Mouse (Mus musculus): ENCODE measurements around the gene Npr1. TPM values are rescaled to one million over a fixed set of nuclear protein-coding genes. Genes with fewer than 3 reads are reported as not detected.

The Npr1 gene
- polyA plus RNA-seq, 1 experiment from 2014 or later: 21.0 TPM

- Histone ChIP-seq H3K9me3 (no peaks in the 10 kb centered on the region), H3K36me3 (no peaks in the 10 kb centered on the region), H3K27me3 (no peaks in the 10 kb centered on the region), H3K9ac (no peak overlapping the region), H3K4me3 (no peak overlapping the region), H3K4me1 (peaks cover 5% of the 10 kb centered on the region), H3K4me2 (no peak overlapping the region), H3K27ac (no peak overlapping the region)
- no peak for ATAC-seq (ENCODE audit: borderline replicate concordance, extremely low read depth, low FRiP score, low TSS enrichment)
- 25% methylated on average over 3 of the region's 3 CpGs for WGBS
Observed at GRCm38 (mm10) chr3:90472213-90472612, 6.5 kb upstream of the Npr1 start.

GRCm38 (mm10) chr3:90467618-90468300 lies 2.1 kb upstream of the Npr1 start:
- H3K27me3 ChIP-seq: peaks cover 25% of the 10 kb centered on the region
- H3K4me3 ChIP-seq: no peak overlapping the region
- WGBS: 89% methylated on average over 10 of the region's 10 CpGs
- H3K36me3 ChIP-seq: no peaks in the 10 kb centered on the region
- H3K9me3 ChIP-seq: no peaks in the 10 kb centered on the region
- H3K9ac ChIP-seq: no peak overlapping the region
- no peak overlapping the region for H3K4me2 ChIP-seq
- no peak overlapping the region for H3K27ac ChIP-seq
- ATAC-seq (ENCODE audit: borderline replicate concordance, extremely low read depth, low FRiP score, low TSS enrichment): no peak
- H3K4me1 ChIP-seq: peaks cover 24% of the 10 kb centered on the region

- WGBS: under 1% methylated on average over 15 of the region's 15 CpGs
- no peaks in the 10 kb centered on the region for H3K36me3 ChIP-seq
- H3K9me3 ChIP-seq: no peaks in the 10 kb centered on the region
- H3K9ac ChIP-seq: peak overlapping the region; percentile 52; the same call in 1 of the 2 replicates
- peaks cover 25% of the 10 kb centered on the region for H3K27me3 ChIP-seq
- ATAC-seq (ENCODE audit: borderline replicate concordance, extremely low read depth, low FRiP score, low TSS enrichment): peak; percentile 37
- H3K4me2 ChIP-seq: peak overlapping the region; percentile 84
- H3K4me3 ChIP-seq: peak overlapping the region; percentile 61
- H3K27ac ChIP-seq: peak overlapping the region; percentile 76
- H3K4me1 ChIP-seq: peaks cover 24% of the 10 kb centered on the region
Observed at GRCm38 (mm10) chr3:90466311-90466766, 673 bp upstream of the Npr1 start.

GRCm38 (mm10) chr3:90465081-90465685 lies 483 bp downstream of the Npr1 start:
- Histone ChIP-seq H3K27ac (peak overlapping the region; percentile 76), H3K4me2 (peak overlapping the region; percentile 84), H3K9me3 (no peaks in the 10 kb centered on the region), H3K36me3 (no peaks in the 10 kb centered on the region), H3K9ac (peak overlapping the region; percentile 52), H3K27me3 (peaks cover 25% of the 10 kb centered on the region), H3K4me3 (peak overlapping the region; percentile 61), H3K4me1 (peaks cover 24% of the 10 kb centered on the region)
- under 1% methylated on average over 75 of the region's 75 CpGs for WGBS
- ATAC-seq (ENCODE audit: borderline replicate concordance, extremely low read depth, low FRiP score, low TSS enrichment): peak; percentile 45; the same call in 1 of the 2 replicates

GRCm38 (mm10) chr3:90464552-90465080 lies 1.1 kb downstream of the Npr1 start:
- Histone ChIP-seq H3K27me3 (peaks cover 25% of the 10 kb centered on the region), H3K27ac (peak overlapping the region; percentile 76), H3K4me1 (peaks cover 24% of the 10 kb centered on the region), H3K9me3 (no peaks in the 10 kb centered on the region), H3K9ac (peak overlapping the region; percentile 52), H3K4me2 (peak overlapping the region; percentile 84), H3K4me3 (peak overlapping the region; percentile 61), H3K36me3 (no peaks in the 10 kb centered on the region)
- ATAC-seq (ENCODE audit: borderline replicate concordance, extremely low read depth, low FRiP score, low TSS enrichment): peak; percentile 53; the same call in 1 of the 2 replicates
- 9% methylated on average over 37 of the region's 37 CpGs for WGBS

GRCm38 (mm10) chr3:90462579-90462978 lies 3.1 kb downstream of the Npr1 start:
- Histone ChIP-seq H3K9me3 (no peaks in the 10 kb centered on the region), H3K9ac (0 out of 2 replicates have a peak overlapping the region, but pooled peaks have one; percentile 6), H3K4me2 (peak overlapping the region; percentile 84), H3K4me3 (peak overlapping the region; percentile 61), H3K4me1 (peaks cover 24% of the 10 kb centered on the region), H3K27me3 (peaks cover 25% of the 10 kb centered on the region), H3K36me3 (no peaks in the 10 kb centered on the region), H3K27ac (no peak overlapping the region)
- 24% methylated on average over 7 of the region's 7 CpGs for WGBS
- no peak for ATAC-seq (ENCODE audit: borderline replicate concordance, extremely low read depth, low FRiP score, low TSS enrichment)

GRCm38 (mm10) chr3:90461935-90462334 lies 3.7 kb downstream of the Npr1 start:
- H3K9me3 ChIP-seq: no peaks in the 10 kb centered on the region
- H3K9ac ChIP-seq: no peak overlapping the region
- no peak overlapping the region for H3K4me3 ChIP-seq
- peaks cover 24% of the 10 kb centered on the region for H3K4me1 ChIP-seq
- 75% methylated on average over 3 of the region's 3 CpGs for WGBS
- no peaks in the 10 kb centered on the region for H3K36me3 ChIP-seq
- ATAC-seq (ENCODE audit: borderline replicate concordance, extremely low read depth, low FRiP score, low TSS enrichment): no peak
- no peak overlapping the region for H3K4me2 ChIP-seq
- H3K27me3 ChIP-seq: peaks cover 25% of the 10 kb centered on the region
- H3K27ac ChIP-seq: no peak overlapping the region

GRCm38 (mm10) chr3:90460315-90460714 lies 5.4 kb downstream of the Npr1 start:
- ATAC-seq (ENCODE audit: borderline replicate concordance, extremely low read depth, low FRiP score, low TSS enrichment): no peak
- H3K4me1 ChIP-seq: peaks cover 11% of the 10 kb centered on the region
- no peak overlapping the region for H3K9ac ChIP-seq
- no peak overlapping the region for H3K4me3 ChIP-seq
- peaks cover 22% of the 10 kb centered on the region for H3K27me3 ChIP-seq
- H3K9me3 ChIP-seq: no peaks in the 10 kb centered on the region
- 50% methylated on average over 5 of the region's 5 CpGs for WGBS
- H3K27ac ChIP-seq: no peak overlapping the region
- no peaks in the 10 kb centered on the region for H3K36me3 ChIP-seq
- no peak overlapping the region for H3K4me2 ChIP-seq

- Histone ChIP-seq H3K27ac (no peak overlapping the region), H3K9me3 (no peaks in the 10 kb centered on the region), H3K36me3 (no peaks in the 10 kb centered on the region), H3K4me2 (no peak overlapping the region), H3K9ac (no peak overlapping the region), H3K27me3 (peaks cover 16% of the 10 kb centered on the region), H3K4me1 (peaks cover 5% of the 10 kb centered on the region; the same call in 1 of the 2 replicates), H3K4me3 (no peak overlapping the region)
- no peak for ATAC-seq (ENCODE audit: borderline replicate concordance, extremely low read depth, low FRiP score, low TSS enrichment)
- 80% methylated on average over 9 of the region's 9 CpGs for WGBS
Observed at GRCm38 (mm10) chr3:90459727-90460126, 5.9 kb downstream of the Npr1 start.

GRCm38 (mm10) chr3:90454931-90455330 lies 10.7 kb downstream of the Npr1 start:
- H3K9ac ChIP-seq: no peak overlapping the region
- H3K36me3 ChIP-seq: no peaks in the 10 kb centered on the region
- H3K9me3 ChIP-seq: no peaks in the 10 kb centered on the region
- H3K27ac ChIP-seq: no peak overlapping the region
- no peak for ATAC-seq (ENCODE audit: borderline replicate concordance, extremely low read depth, low FRiP score, low TSS enrichment)
- no peaks in the 10 kb centered on the region for H3K27me3 ChIP-seq
- WGBS: 83% methylated on average over 14 of the region's 14 CpGs
- no peak overlapping the region for H3K4me2 ChIP-seq
- no peak overlapping the region for H3K4me3 ChIP-seq
- H3K4me1 ChIP-seq: peaks cover 14% of the 10 kb centered on the region

GRCm38 (mm10) chr3:90451396-90452095 lies 14.1 kb downstream of the Npr1 start:
- Histone ChIP-seq H3K4me3 (peak overlapping the region; percentile 20), H3K36me3 (no peaks in the 10 kb centered on the region), H3K4me1 (peaks cover 20% of the 10 kb centered on the region), H3K27me3 (no peaks in the 10 kb centered on the region), H3K9me3 (no peaks in the 10 kb centered on the region), H3K4me2 (peak overlapping the region; percentile 37), H3K9ac (no peak overlapping the region), H3K27ac (peak overlapping the region; percentile 58)
- ATAC-seq (ENCODE audit: borderline replicate concordance, extremely low read depth, low FRiP score, low TSS enrichment): no peak
- WGBS: 28% methylated on average over 10 of the region's 10 CpGs

Measured in lung, embryonic 15.5 days (tissue).